Mouse (Mus musculus): ENCODE measurements around the gene Hnrnph1.
A peak's percentile ranks its signal among the peaks of the same experiment; 100 is the strongest.

Gene Hnrnph1

DNA sequence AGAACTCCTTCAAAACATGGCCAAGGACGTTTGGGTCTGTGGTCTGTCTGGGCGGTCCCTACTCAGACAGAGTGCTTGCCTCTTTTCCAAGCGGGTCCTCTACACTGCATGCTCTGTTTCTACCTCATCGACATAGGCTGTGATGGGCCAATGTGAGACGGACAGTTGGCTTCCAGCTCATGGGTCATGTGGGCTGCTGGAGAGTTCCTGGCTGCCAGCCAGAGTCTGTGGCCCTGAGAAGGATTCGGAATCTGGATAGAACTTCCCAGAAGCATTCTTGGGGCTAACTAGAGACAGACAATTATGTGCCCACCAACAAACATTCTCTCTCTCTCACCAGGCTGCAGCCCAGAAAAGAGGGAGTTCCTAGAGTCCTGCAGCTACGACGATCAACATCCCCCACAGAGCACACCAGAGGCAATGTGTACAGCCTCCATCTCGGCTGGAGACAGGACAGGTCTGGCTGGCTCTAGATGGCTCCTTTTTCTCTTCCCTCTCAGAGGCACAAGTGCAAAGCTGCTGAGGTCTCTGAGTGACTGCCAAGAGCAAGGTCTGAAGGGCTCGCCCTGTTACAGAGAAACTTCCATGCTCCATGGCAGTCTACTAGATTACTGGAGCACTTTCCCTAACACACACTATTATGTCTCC lies 26.7 kb downstream of the Hnrnph1 start:
- DNase-seq (ENCODE audit: low spot score), result no peak

DNA sequence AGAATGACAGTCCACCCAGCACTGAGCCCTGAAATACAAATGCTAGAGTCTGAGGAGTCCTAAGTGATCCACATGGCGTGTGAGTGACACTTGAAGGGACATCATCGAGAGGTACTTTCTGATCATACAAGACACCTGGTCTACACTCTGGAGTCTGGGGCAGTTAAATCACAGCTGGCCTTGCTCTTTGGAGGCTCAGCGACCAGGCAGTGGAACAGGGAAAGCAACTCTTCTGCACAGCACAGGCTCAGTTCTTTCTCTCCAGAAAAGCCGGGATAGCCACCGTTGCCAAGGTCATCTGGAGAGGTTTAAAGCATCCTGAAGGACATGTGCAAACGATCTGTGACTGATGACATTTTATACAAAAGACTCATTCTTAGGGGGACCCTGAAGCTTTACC lies 30.4 kb downstream of the Hnrnph1 start:
- no peak for DNase-seq (ENCODE audit: low spot score)

DNA sequence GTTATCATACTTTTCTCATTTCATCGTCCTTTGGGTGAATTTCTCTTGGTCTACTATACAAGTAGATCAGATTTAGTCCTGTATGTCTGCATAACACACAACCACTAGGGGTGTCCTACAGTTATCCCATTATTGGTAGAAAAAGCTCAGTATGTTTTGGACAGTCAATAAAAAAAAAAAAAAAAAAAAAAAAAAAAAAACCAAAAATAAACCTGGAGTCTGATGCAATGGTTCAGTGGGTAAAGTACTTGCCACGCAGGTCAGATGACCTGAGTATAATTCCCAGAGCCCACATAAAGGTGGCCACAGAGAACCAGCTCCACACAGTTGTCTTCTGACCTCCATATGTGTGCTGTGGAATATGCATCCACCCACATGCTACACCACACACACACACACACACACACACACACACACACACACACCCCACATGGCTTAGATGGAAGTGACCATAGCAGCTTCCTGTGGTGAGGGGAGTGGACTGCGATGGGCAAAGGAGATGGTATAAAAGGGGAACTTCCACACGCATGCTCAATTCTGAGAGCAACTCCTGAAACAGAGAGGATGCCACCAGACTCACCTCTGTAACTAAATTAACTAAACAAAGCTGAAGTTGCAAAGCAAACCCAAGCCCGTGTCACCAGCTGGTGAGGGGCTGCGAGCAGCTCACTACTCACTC lies 38.9 kb downstream of the Hnrnph1 start:
- DNase-seq (ENCODE audit: low spot score), result no peak

DNA sequence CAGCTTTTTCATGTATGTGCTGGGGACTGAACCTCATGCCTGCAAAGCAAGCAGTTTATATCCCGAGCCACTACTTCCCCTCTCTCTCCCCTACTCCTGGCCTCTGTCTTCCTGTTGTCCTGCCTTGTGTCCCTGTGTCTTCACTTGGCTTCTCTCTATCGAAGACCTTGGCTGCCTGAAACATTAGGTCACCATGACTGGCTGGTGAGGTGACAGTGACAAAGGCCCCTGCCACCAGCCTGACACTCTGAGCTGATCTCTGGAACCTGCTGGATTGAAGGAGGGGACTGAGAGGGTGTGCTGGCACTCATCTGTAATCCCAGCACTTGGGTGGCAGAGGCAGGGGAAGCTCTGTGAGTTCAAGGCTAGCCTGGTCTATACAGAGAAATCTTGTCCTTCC lies 41.1 kb downstream of the Hnrnph1 start:
- DNase-seq (ENCODE audit: low spot score), result no peak

DNA sequence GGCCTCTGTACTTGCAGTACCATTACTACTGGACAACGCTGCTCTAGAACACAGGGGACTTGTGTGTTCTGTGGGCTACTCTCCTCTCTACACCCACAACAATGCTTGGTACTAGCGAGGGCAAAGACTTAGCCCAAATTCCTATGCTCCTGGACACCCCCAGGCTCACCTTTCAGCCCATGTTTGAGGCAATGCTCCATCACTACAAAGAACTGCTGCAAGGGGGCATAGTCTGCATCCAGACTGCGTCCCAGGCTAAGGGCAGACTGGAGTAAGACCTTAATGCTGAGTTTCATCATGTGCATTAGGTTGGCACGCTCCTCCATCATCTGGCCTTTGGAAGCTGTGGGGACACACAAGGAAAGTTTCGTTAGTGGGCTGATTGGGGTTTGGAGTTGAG lies 44.7 kb downstream of the Hnrnph1 start:
- DNase-seq (ENCODE audit: low spot score), result no peak

DNA sequence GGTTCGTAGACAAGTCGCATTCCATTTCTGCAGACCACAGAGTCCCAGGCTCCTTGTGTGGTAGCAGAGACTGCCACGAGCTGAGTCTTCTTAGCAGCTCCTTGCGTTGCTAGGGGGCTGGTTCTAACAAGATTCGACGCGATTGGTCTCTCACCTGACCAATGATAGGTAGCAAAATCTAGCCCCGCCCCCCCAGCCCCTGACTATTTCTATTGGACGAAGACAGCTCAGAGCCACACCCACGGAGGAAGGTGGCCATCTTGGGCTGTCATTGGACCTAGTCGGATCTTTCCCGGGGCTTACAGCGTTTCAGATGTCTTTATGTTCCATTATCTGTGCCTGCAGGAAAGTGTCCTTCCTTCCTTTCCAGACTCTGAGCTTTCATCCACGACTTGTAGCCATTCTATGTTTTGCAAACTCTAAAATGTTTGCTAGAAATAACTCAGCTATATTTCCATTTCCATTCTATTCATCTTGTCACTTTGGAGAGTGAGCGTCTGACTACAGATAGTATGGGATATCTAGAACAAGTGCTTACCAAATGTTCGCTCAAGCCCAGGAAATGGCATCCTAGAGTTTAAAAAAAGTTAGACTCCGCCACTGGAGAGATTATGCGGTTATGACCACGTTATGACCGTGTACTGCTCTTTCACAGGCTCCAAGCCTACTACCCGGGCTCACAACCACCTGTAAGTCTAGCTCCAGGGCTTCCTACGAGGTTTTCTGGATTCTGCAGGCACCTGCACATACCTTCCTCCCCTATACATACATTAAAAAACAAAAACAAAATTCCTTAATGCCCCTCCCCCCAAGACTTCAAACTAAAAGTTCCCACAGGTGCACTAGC lies 45.4 kb downstream of the Hnrnph1 start:
- peak; percentile 60 for DNase-seq (ENCODE audit: low spot score)

DNA sequence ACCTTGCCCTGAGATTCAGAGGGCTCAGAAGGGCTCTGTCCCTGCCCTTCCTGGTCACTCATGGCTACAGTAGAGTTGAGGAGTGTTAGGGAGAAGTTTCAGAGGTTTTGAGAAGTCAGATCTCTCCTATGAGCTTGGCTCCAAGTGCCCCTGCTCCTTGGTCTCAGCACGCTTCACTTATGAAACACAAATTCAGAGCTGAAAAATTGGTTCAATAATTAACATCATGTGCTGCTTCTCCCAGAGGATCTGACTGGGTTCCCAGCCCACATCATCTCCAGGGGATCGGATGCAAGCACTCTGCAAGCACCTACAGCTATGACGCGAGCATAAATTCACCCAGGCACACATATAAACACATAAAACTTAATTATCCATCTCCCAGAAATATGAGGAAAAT lies 49.3 kb downstream of the Hnrnph1 start:
- DNase-seq (ENCODE audit: low spot score), result no peak

DNA sequence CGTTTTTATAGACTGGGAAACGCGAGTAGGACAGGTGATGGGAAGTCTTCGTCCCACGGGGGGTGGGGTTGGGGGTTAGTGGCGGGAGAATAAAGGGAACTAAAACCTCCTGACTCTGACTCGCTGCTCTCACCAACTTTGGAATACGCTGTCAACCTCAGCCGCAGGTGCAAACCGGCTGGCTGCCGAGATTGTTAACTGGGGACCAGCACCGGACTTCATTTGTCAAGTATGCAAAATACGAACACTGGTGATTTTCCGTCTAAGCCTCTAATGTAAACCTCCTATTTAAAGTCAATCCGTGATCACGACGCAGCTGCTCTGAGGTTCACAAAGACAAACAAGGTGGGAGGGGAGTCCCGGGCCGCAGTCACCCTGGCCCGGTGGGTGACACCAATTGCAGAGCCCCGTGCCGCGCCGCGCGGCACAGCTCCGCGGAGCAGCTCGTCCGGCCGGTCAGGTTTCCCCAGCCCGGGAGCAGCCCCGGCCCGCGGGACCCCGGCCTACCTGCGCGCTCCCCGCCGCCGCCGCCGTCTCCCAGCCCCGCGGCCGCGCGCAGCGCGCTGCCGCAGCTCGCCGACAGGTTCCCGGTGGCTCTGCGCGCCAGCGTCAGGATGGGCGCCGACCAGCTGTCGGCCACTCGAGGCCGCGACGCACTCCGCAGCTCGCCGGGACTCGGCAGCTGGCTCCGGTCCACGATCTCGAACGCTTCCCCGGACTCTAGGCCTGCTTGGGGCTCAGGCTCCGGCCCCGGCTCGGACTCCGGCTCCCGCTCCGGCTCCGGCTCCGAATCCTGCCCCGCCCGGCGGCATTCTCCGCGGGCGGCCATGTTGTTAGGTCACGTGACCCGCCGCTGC lies 53.7 kb downstream of the Hnrnph1 start, which contains the start of gene Rufy1:
TSS of gene Rufy1 (minus strand) at position 849 of the 857 bp plus-strand sequence.
- DNase-seq (ENCODE audit: low spot score), result peak; percentile 86

DNA sequence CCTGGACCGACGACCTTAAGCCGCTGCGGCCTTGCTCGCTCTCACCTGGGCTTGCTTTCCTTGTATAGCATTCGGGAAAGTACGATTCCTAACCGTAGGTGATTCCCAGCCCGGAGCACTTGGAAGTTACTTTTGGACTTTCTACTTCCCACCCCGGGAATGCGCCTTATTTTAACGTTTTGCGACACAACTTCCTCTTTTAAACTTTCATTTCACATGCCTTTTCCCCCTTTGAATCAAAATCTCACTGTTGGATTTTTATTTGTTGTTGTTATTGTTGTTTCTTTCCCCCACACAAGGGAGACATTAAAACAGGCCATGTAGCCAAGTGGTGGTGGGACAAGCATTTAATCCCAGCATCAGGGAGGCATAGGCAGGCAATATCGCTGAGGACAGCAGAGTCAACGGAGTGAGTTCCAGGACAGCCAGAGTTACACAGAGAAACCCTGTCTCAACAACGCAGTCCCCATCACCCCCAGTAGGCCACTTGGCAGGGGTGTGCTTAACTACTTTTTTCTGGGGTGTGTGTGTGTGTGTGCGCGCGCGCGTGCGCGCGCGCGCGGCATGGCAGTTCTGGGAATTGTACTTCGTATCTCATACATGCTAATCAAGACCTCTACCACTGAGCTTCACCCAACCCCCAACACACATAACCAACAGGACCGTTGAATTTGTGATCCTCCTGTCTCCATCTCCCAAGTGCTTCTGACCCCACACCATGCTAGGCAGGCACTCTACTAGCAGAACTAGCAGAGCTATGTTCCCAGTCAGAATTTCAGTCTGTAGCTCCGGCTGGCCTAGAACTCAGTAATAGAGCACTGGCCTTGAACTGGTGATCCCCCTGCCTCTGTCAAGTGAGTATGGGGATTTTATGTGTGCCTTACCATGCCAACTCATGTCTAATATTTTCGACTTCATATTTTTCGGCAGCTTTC lies 54.6 kb downstream of the Hnrnph1 start:
- DNase-seq (ENCODE audit: low spot score), result peak; percentile 11

DNA sequence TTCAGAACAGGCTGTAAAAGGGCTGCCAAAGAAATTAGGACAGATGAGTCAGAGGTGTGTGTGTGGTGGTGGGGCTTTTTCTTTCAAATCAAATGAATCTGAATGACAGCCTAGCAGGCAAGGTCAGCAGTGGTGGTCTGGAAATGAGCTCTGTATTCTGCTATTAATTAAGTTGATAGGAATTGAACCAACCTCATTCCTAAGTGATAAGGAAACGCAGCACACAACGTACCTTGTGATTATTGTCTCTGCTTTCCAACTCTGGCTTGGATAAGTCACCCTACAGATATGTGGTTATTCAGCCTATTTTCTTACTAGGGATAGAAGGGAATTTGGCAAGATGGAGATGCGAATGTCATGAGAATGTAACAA lies 55.3 kb downstream of the Hnrnph1 start:
- no peak for DNase-seq (ENCODE audit: low spot score)

DNA sequence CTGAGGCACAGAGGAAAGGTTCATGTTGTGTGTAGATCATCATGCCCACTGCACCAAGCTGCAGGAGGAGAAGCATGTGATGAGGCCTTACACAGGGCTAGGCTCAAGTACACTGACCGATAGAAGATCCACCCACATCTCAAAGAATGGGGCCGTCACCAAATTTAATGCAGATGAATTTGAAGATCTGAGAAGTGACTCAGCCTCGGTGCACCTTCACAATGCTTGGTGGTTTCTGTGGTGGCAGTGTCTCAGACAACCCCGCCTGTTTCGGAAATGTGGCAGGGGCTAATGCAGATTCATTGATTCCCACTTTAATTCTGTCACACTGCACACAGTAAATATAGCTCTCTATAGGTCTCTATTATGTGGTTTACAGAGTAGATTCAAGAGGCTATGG lies 56.1 kb downstream of the Hnrnph1 start:
- no peak for DNase-seq (ENCODE audit: low spot score)

Measured in urinary bladder, postnatal 14 days (tissue).